Mouse (Mus musculus) granulocyte monocyte progenitor cell, adult 5-6 weeks (primary cell): ENCODE results near the gene CN725425. TPM values are rescaled to one million over a fixed set of nuclear protein-coding genes. Genes with fewer than 3 reads are reported as not detected.

Experiments used
- total RNA-seq, 2 experiments: library from RNA; stranded (forward) in 1 of 2; stranded (reverse) in 1 of 2; fragments of 200-712, 200-1000 nt in 1 of 2; fragments of >200 nt in 1 of 2; fragmentation: Nextera tagmentation in 1 of 2; gene quantifications; 2 replicates each; pipeline ENCODE4 v1.2.3; 2014 to 2017

The CN725425 gene
- total RNA-seq, 2 experiments from 2014 or later, result not detected

Other genes with a start within 250 kb of the CN725425 start
- gene Kif21a, start 149.5 kb upstream of the CN725425 start, total RNA-seq (2014; fragmentation: Nextera tagmentation), result 0.09 and 0.38 TPM in 2 replicates
- gene Kif21a, start 149.5 kb upstream of the CN725425 start, total RNA-seq (2017), result 0.09 and 0.41 TPM in 2 replicates
- 29.6 and 42.3 TPM in 2 replicates for gene Abcd2, start 7.7 kb upstream of the CN725425 start, total RNA-seq (2014; fragmentation: Nextera tagmentation)
- gene Abcd2, start 7.7 kb upstream of the CN725425 start, total RNA-seq (2017), result 45.2 and 58.2 TPM in 2 replicates